Mouse (Mus musculus) ovary, postnatal 10 days (tissue): ENCODE results near the gene Ogdh.
A peak's percentile ranks its signal among the peaks of the same experiment; 100 is the strongest.
"Not testable (repeated sequence)": the region's sequence is repeated elsewhere in the genome, so short reads cannot be mapped to it uniquely, and the experiment has no call there.

ENCODE experiments used
- DNase-seq: peaks from one replicate; pipeline ENCODE4 v3.0.0; 2022; ENCODE audit warnings: low spot score

The Ogdh gene

GRCm38 (mm10) chr11:6367156-6367555 lies 75.7 kb downstream of the Ogdh start:
- no peak for DNase-seq

GRCm38 (mm10) chr11:6367986-6368385 lies 76.6 kb downstream of the Ogdh start:
- not testable (repeated sequence) for DNase-seq

- DNase-seq, result no peak
Observed at GRCm38 (mm10) chr11:6371376-6372155, 80.1 kb downstream of the Ogdh start.

- DNase-seq, result no peak
Observed at GRCm38 (mm10) chr11:6372784-6373183, 81.4 kb downstream of the Ogdh start.

- no peak for DNase-seq
Observed at GRCm38 (mm10) chr11:6380916-6381315, 89.5 kb downstream of the Ogdh start.

- DNase-seq, result no peak
Observed at GRCm38 (mm10) chr11:6388126-6388725, 96.8 kb downstream of the Ogdh start.

GRCm38 (mm10) chr11:6388726-6389413 lies 97.4 kb downstream of the Ogdh start, which contains the start of gene Zmiz2:
Zmiz2 (plus strand) TSS chr11:6389074.
- DNase-seq, result peak; percentile 91

GRCm38 (mm10) chr11:6389483-6389921 lies 98.1 kb downstream of the Ogdh start:
- DNase-seq, result no peak

GRCm38 (mm10) chr11:6390376-6391053 lies 99.1 kb downstream of the Ogdh start:
- DNase-seq, result no peak

GRCm38 (mm10) chr11:6391516-6392276 lies 100.3 kb downstream of the Ogdh start:
- no peak for DNase-seq

- DNase-seq, result no peak
Observed at GRCm38 (mm10) chr11:6392857-6393256, 101.4 kb downstream of the Ogdh start.

- DNase-seq, result no peak
Observed at GRCm38 (mm10) chr11:6393866-6394265, 102.4 kb downstream of the Ogdh start.

GRCm38 (mm10) chr11:6395565-6395964 lies 104.1 kb downstream of the Ogdh start:
- DNase-seq, result no peak

GRCm38 (mm10) chr11:6398141-6398540 lies 106.7 kb downstream of the Ogdh start:
- DNase-seq, result no peak

GRCm38 (mm10) chr11:6402515-6403510 lies 111.4 kb downstream of the Ogdh start:
- DNase-seq, result no peak

- no peak for DNase-seq
Observed at GRCm38 (mm10) chr11:6403830-6404405, 112.5 kb downstream of the Ogdh start.

GRCm38 (mm10) chr11:6404699-6405566 lies 113.5 kb downstream of the Ogdh start:
- DNase-seq, result no peak

GRCm38 (mm10) chr11:6405591-6406081 lies 114.2 kb downstream of the Ogdh start:
- DNase-seq, result peak; percentile 25
